Mouse (Mus musculus): Measurements from ENCODE around the gene Actn2.

- TF ChIP-seq POLR2A (IDR thresholded peaks at IDR 0.05; ENCODE audit: insufficient read depth, low read depth, low read length): no peak
- no peak for TF ChIP-seq CTCF (IDR thresholded peaks at IDR 0.05; ENCODE audit: insufficient read depth, low read depth, low read length)
These were observed 94.6 kb downstream of the Actn2 start for GRCm38 (mm10) chr13:12245938-12246337.
